Mouse (Mus musculus): ENCODE data around the gene Cdkn2b. TPM values are rescaled to one million over a fixed set of nuclear protein-coding genes. Genes with fewer than 3 reads are reported as not detected.

The Cdkn2b gene
- polyA plus RNA-seq, 2 experiments, result 1.8 to 4.4 TPM

DNA sequence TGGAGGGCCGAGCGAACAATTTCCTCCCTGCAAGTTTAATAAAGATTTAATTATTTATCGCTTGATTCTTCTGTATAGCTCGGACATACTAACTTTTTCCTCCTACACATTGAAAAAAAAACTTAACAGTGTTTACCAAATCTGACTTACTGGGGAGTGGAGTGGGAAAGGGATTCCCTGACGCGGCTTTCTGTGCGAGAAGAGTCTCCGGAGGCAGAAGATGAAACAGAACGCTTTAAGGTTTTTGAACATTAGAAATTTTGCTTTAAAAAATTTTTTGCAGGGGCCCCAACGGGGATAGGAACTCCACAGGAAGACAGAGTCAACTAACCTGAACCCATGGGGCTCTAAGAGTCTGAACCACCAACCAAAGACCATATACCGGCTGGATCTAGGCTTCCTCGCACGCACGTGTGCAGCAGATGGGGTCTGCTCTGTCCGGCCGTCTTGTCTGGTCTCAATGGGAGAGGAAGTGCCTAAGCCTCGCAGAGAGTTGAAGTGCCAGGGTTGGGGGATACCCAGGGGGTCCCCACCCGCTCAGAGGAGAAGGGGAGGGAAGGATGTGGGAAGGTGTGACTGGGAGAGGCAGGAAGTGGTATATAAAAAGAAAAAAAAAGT lies 38.6 kb downstream of the Cdkn2b start:
- DNase-seq (ENCODE audit: low spot score), result no peak
- WGBS, result 4% methylated on average over 18 of the region's 18 CpGs
- H3K4me1 ChIP-seq (ENCODE audit: control insufficient read depth, insufficient read depth, low read length), result no peaks in the 10 kb centered on the region

GRCm38 (mm10) chr4:89257768-89258167 lies 53.1 kb downstream of the Cdkn2b start:
- TF ChIP-seq POLR2A (IDR thresholded peaks at IDR 0.05; ENCODE audit: borderline replicate concordance, extremely low read depth, insufficient read depth, insufficient read length), result no peak
- no peak overlapping the region for H3K4me2 ChIP-seq (replicated peaks; ENCODE audit: low read depth, low read length, severe bottlenecking)
- WGBS, result 71% methylated on average over 1 of the region's 1 CpGs
- H3K27ac ChIP-seq (replicated peaks; ENCODE audit: low read depth, low read length), result no peak overlapping the region
- H3K9me3 ChIP-seq (ENCODE audit: control insufficient read depth, low read length), result no peaks in the 10 kb centered on the region
- no peak overlapping the region for H3K9ac ChIP-seq (ENCODE audit: low read depth, low read length, severe bottlenecking)
- no peaks in the 10 kb centered on the region for H3K36me3 ChIP-seq (ENCODE audit: control insufficient read depth, insufficient read depth, low read length)
- no peak for DNase-seq (ENCODE audit: low spot score)
- no peak overlapping the region for H3K4me3 ChIP-seq (replicated peaks; ENCODE audit: low read length)
- no peaks in the 10 kb centered on the region for H3K4me1 ChIP-seq (ENCODE audit: control insufficient read depth, insufficient read depth, low read length)
- no peaks in the 10 kb centered on the region for H3K27me3 ChIP-seq (ENCODE audit: control insufficient read depth, insufficient read depth, low read length)
- ATAC-seq (ENCODE audit: low FRiP score, low read depth), result no peak

More for the DNA sequence above, 38.6 kb downstream of the Cdkn2b start:
- Histone ChIP-seq H3K9ac (ENCODE audit: low read depth, low read length, severe bottlenecking) (no peak overlapping the region), H3K36me3 (ENCODE audit: control insufficient read depth, insufficient read depth, low read length) (no peaks in the 10 kb centered on the region), H3K9me3 (ENCODE audit: control insufficient read depth, low read length) (no peaks in the 10 kb centered on the region; the same call in 1 of the 2 replicates), H3K27me3 (ENCODE audit: control insufficient read depth, insufficient read depth, low read length) (peaks cover 75% of the 10 kb centered on the region), H3K27ac (replicated peaks; ENCODE audit: low read depth, low read length) (no peak overlapping the region), H3K4me2 (replicated peaks; ENCODE audit: low read depth, low read length, severe bottlenecking) (no peak overlapping the region), H3K4me3 (replicated peaks; ENCODE audit: low read length) (no peak overlapping the region)
- no peak for ATAC-seq (ENCODE audit: low FRiP score, low read depth)
- no peak for TF ChIP-seq POLR2A (IDR thresholded peaks at IDR 0.05; ENCODE audit: borderline replicate concordance, extremely low read depth, insufficient read depth, insufficient read length)

Other genes starting within 250 kb of the Cdkn2b start
- gene Mtap, start 173.9 kb downstream of the Cdkn2b start, polyA plus RNA-seq (2012; rRNA removed), result 33.5 and 36.4 TPM in 2 replicates
- 74.1 and 79.1 TPM in 2 replicates for gene Mtap, start 173.9 kb downstream of the Cdkn2b start, polyA plus RNA-seq (2014; fragmentation: Nextera tagmentation; extraction: Ambion mirVana)
- 0.47 TPM in 2 replicates for gene Cdkn2a, start 16.4 kb downstream of the Cdkn2b start, polyA plus RNA-seq (2012; rRNA removed)
- gene Cdkn2a, start 16.4 kb downstream of the Cdkn2b start, polyA plus RNA-seq (2014; fragmentation: Nextera tagmentation; extraction: Ambion mirVana), result not detected in 2 replicates

All from limb, embryonic 14.5 days (tissue).